Mouse (Mus musculus) cerebellum, adult 18-20 months (tissue): Measurements from ENCODE around the gene Cox7a2l.

ENCODE experiments used
- DNase-seq, 2 experiments: peaks; one replicate each; pipeline ENCODE4 v3.0.0; 2021

The Cox7a2l gene

DNA sequence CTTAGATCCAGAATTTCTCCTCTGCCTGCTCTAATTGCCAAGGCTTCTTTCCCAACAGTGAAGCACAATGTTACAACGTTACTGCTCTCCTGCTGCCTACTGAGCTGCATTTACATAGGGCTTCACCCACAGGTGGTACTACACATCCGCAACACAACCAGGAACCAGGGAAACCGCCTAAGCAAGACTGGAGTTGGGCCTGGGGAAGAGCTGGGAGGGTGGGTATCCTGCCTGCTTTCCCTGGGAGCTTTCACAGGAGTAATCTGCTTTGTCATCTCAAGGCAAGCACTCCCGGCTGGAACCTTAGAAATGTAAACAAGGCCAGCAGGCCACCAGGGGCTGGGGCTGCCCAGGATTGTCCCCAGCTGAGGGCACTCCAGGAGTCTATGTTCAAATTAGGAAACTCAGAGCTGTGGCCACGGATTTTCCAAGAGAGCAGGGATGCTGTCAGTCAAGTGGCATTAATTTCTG, 9.0 kb upstream of the Cox7a2l start:
- DNase-seq, result no peak

DNA sequence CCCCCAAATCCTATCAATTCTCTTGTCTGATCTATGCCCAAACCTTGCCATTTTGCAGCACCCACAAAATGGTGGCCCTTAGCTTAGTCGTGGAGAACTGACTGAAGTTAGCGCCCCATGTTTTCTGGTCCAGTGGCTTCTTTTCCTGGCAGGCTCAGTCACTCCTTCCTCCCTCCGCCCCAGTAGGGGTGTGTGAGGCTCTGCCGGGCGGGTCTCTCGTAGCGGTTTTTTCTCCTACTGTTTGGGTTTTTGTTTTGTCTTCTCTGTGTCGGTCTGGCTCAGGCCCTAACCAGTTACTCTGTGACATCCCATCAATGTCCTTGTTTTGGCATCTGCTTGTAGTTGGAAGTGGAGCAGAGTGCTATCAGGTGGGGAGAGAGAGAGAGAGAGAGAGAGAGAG, 8.5 kb upstream of the Cox7a2l start:
- DNase-seq, result no peak

DNA sequence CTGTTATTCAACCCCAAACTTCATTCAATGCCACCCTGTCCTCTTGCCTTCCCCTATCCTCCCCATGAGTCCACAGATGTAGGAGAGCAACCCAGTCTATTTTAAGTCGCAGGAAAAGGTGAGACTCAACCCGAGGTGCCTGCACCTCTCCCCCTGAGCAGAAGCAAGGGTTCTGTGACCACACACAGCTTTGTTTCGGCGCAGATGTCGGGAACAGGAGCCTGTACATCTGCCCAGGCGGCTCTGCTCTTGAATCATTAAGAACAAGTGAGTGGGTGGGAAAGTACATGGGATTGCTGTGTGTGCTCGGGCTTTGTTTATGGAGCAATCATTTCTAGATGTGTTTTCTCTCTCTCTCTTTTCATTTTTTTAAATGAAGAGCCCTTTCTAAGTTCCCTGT, 7.6 kb upstream of the Cox7a2l start:
- no peak for DNase-seq

DNA sequence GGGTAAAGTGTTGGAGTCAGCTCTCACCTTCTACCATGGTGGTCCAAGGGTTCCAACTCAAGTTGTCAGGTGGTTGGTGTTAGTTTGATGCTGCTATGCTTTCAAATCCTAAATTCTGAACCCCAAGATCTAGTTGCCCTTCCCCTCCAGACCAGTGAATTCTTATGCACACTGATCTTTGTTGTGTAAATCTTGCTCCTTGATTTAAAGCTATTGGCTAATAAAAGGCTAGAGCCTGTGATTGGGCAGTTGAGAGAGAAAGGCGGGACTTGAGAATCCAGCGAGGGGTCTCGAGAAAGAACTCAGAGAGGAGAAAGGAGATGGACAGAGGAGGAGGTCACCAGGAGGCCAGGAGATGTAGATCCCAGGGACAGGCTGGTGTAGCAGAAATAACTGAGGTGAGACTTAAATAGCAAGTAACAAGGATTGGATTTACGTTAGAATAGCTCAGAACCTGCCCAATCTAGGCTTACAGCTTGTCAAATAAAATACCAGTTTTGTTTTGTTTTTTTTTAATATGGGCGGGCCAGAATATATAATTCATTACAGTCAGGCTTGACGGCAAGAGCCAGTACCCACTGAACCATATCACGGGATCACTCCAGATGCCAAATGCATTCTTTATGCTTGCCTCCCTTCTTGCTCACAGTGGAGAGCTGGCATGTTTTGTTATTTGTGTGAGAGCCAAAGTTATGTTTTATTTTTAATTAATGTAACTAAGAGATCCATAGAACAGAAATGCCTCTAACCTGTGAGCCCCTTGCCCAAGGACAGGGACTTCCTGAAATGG, 5.7 kb upstream of the Cox7a2l start:
- DNase-seq, result no peak

DNA sequence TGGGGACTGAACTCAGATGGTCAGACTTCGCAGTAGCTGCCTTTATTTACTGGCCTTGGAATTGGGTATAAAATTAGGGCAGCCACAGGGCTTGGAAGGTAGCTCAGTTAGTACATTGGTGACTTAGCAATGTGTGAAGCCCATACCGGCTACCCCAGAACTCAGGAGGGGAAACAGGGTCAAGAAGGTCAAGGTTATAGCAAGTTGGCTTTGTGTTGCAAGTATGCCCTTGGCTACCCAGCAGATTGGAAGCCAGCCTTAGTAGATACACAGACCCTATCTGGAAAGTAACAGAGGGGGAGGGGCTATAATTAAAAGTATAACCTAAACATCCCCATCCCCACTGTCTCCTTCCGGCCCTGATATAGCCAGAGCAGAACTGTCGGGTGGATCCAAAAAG, 4.8 kb upstream of the Cox7a2l start:
- DNase-seq, result no peak

DNA sequence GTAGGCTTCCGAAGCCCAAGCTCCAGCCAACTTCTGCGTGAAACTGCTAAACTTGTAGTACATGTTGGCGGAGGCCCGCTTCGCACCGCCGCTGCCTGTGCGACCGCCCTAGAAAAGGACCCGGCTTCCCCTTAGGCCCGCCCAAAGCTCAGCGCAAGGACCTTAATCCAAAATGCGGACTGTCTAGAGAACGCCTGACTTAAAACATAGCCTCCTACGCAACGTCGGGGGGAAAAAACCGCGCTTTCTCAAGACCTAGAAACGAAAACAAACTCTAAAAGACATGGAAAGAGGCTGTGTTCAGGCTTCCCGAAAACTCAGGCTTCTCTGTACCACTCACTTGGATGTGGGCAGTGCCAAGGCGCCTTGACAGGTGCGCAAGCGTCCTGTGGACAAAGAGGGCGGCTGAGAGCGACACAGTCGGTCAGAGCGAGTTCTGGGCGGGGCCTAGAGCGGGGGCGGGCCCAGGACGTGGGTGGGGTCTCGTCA, 2.9 kb downstream of the Cox7a2l start:
- DNase-seq, result peak; percentile 91 to 92

DNA sequence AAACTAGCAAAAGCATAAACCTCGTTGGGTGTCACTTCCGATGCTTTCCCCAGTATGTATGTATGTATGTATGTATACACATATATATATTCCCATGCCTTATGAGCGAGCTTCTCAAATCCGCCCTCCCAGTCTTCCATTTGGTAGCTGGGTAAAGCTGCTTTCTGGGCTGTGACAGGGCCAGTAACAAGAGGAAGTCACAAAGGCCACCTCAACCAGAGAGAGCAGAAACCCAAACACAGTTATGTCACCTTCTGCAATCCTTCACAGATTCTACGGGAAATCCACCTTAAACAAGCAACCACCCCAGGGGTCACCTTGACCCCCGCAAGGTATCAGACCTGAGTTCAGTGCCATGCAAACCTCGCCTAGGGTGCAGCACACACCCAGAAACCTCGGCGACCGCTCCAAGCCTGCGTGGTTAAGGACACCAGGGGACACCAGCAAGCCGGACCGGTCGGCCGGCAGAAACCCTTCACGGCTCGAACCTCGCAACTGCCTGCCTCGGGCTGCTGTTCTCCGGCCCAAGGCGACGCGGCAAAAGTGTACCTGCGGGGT, 3.4 kb downstream of the Cox7a2l start:
- DNase-seq, result no peak

DNA sequence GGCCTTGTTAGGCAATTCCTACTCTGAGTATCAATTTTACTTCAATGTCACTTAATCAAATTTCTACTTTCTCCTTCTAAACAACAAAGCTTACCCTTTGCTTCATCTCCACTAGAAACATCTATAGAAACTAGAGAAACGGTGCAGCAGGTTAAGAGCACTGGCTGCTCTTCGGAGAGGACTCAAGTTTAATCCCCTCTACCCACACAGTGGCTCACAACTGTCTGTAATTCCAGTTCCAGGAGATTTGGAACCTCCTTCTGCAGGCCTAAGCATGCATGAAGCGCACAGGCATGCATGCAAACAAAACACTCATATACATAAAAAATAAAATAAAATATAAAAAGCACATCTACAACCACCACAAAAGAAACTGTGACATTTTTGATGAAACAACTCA, 5.0 kb downstream of the Cox7a2l start:
- no peak for DNase-seq

DNA sequence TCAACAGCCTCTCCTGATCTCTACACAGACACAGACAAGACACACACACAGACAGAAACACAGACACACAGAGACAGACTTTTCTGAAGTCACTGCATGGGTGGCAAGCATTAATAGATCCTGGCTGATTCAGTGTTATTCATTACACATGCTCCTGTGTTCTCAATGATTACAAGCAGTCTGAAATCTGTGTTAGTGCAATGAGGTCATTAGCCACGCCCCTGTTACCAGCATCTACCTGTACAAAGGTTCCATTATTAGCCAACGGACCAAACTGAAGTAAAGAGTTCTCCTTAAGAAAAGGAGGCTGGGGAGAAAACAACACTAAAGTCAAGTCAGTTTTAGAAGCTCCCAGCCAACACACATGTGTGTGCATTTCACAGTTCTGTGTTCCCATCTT, 13.4 kb downstream of the Cox7a2l start:
- DNase-seq, result no peak

DNA sequence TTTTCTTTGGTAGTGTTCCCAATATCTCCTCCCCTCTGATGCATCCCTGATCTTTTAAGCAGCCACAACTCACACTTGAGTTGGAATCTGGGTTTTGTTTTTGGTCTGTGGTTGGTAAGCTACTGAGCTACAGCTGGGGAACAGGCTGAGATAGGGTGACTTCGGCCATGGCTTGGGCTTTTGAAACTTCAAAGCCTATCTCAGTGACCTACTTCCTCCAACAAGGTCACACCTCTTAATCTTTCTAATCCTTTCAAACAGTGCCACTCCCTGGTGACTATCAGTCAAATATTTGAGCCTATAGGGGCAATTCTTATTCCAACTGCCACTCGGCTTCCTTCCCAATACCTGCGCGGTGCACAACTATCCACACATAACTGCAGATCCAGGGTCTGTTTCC, 17.4 kb downstream of the Cox7a2l start:
- DNase-seq, result no peak

DNA sequence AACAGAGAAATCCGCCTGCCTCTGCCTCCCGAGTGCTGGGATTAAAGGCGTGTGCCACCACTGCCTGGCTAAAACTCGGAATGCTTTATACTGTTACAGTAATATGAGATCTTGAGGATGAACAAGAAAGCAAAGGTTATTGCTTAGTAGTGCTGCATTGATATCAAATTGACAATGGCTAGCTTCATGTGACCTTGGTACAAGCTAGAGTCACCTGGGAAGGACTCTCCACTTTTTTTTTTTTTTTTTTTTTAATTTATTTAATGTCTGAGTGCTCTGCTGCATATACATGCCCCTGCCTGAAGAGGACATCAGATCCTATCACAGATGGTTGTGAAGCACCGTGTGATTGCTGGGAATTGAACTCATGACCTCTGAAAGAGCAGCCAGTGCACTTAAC, 18.2 kb downstream of the Cox7a2l start:
- DNase-seq, result no peak

DNA sequence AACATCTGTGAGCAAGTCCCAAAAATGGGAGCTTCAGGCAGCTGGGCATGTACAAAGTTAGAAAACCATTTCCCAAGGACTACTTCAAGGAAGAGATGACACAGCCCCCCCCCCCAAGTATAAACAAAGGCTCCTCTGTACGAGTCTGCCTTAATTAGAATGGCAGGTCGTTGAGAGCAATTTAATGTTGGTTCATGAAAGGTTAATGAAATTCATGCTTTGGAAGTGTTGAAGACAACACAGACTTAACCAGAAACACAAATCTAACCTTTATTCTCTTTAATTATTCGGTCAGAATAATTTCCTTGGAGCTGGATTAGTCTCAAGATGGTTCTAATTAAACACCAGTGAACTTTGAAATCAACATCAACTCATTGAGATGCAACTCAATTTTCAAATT, 29.4 kb downstream of the Cox7a2l start:
- DNase-seq, result no peak

DNA sequence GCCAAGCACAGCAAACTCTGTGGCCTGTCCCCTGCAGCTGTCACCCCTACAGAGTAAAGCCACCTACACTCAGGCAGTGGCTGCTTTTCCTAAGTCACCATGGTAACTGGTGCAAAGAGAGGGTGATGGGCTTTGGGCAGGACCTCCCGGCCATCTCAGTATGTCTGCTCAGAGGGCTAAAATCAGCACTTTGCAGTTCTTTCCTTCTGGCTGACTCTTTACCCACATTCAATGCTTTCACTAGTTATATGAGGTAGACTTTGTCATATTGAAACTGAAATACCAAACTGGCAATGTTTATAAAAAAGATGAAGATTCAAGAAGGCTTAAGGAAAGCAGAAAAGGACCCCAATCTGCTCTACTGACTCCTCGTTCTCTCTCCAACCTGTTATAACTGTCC, 33.3 kb downstream of the Cox7a2l start:
- no peak for DNase-seq

DNA sequence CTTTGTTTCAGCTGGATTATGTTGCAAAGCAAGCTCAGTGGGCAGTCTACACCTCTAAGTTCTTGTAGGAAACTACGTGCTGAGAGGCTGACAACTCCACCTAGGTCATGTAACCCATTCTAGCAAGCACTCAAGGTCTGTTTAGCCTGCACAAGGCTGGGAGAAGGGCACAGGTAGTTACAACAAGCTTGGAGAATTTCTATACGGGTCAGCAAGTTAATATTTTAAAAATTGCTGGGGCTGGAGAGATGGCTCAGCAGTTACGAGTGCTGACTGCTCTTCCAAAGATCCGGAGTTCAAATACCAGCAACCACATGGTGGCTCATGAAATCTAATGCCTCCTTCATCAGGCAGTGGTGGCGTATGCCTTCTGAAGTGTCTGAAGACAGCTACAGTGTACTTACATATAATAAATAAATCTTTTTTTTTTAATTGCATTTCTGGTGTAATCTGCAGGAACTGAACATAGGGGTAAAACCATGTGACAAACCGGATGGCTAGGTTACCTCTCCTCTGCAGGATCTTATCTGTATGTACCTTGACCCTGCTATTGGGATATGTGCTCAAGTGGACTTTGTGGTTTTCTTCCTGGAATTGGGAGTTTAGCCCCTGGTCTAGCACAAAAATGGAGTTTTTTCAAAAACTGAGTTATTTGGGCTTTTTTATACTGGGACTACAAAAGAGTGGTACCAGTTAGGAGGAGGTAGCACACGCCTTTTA, 34.2 kb downstream of the Cox7a2l start:
- DNase-seq, result no peak

DNA sequence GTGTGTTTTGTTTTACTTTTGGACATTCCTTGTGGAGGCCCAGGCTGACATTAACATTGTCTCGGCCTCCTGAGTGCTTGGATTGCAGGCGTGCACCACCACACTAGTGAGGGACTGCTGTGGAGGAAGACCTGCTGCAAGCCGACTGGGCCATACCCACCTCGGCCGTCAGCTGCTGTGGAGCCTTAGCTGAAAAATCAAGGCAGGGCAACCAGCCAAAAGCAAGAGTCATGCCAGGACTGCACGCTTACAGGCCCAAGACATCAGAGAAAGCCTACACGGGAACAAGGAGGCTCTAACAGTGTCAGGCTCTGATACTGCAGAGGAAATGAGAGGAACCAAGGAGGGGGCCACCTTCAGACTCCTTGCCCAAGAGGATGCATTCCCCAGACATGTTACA, 35.6 kb downstream of the Cox7a2l start:
- peak; percentile 11 for DNase-seq

DNA sequence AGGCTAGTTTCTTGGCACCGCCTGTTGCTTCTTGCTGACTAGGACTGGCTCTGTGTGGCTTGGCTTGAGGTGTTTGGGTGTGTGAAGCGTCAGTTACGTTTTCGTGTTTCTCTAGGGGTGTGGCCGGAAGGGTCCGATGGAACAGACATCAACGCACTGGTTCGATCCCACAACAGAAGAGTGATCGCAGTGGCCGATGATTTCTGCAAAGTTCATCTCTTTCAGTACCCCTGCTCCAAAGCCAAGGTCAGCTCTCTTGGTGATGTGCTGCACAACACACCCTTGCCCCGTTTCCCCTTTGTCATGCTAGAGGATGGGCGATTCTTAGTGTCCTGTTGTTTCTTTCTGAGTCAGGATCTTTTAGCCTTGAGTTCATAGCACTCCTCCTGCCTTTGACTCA, 40.0 kb downstream of the Cox7a2l start:
- no peak for DNase-seq

DNA sequence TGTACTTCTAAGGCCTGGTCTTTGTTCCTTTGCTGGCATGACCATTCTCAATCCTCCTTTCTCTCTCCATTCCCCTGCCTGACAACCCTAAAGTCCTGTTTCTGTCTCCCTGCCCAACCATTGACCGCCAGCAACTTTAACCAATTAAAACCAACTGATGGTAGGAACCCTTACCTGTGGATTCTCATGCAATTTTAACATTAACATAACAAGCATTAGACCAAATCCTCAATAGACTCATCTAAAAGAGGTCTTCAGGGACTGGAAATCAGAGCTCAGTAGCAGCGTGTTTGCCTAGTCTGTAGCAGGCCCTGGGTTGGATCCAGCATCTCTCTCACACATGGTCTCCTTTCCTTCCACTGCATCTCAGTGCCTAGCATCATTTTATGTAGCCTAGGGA, 47.5 kb downstream of the Cox7a2l start:
- DNase-seq, result no peak

DNA sequence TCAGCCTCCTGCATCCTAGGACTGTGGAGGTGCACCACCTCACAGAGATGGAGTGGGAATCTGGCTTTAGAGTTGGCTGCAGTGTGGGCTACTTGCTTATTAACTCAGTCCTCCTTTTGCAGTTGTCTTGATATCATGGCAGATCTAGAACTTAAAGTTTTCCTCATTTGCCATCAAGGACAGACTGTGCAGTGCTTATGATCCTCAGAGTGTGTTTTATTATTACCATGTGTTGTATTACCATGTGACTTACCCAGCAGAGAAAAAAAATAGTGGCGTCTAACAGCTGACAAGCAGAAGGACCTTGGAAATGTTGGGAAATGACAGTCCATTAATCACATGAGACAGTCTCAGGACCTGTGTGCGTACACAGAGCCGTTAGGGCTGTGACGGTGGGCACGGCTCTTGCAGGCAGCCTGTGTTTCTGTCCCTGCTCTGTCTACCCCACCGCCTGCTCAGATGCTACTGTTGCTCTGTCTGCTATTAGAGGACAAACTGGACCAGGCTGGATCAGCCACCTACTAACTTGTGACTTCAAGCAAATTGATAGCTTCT, 50.4 kb downstream of the Cox7a2l start:
- no peak for DNase-seq

DNA sequence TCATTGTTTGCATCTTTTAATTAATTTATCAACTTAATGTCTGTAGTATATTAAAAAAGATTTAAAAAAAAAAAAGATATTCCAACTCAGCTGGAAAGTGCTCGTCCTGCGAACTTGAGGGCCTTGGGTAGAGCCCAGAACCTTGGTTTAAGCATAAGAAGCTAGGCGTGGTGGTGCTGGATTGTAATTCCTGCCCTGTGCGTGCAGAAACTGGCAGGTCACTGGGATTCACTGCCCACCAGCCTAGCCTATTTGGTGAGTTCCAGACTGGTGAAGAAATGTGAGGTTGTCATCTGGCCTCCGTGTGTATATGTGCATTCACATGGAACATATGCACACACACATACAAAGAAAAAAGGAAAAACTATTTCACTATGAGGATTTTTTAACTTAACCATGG, 51.2 kb downstream of the Cox7a2l start:
- DNase-seq, result no peak

DNA sequence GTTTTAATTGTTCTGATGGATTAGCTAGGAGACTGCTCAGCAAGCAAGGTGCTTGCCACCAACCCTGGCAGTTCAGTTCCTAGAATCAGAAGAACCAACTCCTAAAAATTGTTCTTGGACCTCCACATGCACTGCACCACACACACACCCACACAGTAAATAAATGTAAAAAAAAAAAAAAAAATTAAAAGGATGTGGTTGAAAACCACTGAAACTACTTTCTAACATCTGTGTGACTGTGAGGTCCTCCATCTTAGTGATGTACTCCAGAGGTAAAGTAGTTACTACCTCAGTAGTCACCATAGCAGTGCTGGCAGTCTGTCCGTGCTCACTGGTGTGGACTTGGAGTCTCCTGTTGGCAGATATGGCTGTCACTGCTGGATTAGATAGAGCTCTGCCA, 59.9 kb downstream of the Cox7a2l start:
- DNase-seq, result no peak

DNA sequence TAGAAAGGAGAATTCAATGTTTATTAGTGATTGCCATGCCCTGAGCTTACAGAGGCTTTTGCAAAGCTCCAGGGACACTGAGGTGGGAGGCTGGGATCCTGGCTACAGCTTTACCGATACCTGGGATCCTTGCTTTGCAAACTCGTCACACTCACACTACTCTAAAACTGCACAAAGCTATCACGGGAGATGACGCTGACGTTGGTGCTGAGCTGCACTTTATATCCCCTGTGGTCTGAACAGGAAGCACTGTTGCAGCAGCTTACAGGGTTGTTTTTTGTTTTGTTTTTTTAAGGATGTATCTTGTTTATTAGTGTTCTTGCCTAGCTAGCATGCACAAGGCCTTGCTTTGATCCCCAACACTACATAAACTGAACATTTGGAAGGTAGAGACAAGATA, 63.5 kb downstream of the Cox7a2l start:
- no peak for DNase-seq

DNA sequence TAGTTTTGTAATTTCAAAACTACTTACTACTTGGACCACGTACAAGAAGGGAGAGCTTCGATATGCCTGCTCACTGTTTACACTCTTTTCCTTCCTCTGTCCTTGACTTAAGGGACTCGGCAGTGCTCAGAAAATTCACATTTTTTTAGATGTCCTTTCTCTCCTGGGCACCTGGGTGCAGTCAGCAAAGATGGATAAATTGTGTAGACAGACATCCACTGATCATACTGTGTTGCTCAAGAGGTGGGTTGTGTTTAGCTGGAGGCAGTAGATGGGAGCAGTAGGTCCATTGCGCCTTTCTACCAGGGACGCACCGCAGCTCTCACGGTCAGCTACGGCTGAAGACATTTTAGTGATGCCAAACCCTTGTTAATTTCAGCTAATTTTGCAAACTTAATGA, 64.7 kb downstream of the Cox7a2l start:
- DNase-seq, result no peak
